Mouse (Mus musculus): ENCODE data around the gene Slc34a2.

Slc34a2 gene

DNA sequence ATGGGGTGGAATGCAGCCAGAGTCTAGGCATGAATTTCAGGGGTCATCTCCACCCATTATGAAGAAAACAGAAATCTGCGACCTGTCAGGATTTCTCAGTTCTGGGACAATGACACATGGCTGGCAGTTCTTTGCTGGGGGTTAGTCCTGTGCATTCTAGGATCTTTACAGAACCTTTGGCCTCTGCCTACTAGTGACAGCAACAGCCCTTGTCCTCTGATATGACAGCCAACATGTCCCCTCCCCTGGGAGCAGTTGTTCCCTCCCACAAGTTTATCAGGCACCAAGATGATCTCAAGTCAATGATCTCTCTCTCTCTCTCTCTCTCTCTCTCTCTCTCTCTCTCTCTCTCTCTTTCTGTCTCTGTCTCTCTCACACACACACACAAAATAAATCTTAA is 6.5 kb upstream of the Slc34a2 start:
- DNase-seq = no peak

DNA sequence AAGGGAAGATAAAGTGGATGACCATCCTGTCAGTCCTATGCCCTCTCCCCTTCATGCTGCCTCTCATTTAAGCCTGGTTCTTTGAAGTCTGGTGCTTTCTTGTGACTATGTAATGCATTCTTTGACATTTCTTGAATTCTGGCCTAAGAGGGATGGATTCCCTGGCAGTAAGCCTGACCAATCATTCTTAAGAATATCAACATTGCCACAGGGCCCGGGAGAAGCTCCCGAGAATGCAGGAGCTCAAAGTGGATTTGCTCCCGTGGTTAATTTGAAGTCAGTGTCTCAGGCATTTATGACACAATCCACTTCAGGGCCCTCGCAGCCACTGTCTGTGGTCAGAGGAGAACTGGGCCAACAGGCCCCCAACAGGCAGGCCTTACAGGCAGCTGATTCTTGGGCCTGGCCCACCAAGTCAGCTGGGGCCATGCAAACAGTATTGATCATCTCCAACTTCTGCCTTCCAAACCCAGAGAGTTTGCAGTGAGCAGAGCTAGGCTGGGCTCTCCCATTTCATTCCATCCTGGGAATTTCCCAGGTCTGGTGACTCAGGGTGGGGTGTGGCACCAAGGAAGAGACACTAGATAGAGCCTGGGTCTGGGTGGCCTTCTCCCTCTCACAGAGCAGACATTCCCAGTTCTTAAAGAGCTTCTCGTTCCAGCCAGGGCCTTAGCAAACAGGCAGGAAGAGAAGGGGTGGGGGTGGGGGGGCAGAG is 4.3 kb downstream of the Slc34a2 start:
- DNase-seq = no peak

DNA sequence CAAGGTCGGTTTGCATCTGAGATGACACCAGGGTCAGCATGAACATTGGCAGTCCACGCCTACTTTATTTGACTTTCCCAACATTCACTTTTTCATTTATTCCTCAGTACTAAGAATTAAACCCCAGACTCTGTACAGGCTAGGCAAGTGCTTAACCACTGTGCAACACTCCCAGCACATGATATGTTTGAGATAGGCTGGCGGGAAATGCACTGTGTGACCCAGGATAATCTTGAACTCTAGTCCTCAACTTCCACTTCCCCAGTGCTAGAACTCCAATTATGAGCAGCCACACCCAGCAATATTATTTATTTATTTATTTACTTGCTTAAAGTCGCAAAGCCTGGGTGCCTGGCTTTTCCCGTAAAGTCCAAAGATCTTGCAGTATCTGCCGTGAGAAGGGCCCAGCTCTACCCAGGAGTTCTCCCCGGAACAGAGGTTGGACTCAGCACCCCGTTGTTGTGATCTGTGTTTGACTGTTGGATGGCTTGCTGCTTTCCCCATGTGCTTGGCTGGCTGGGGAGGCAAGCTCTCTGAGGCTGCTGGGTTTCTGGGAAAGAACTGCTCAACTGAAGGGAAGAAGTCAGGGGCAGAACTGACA is 5.0 kb downstream of the Slc34a2 start:
- no peak for DNase-seq

DNA sequence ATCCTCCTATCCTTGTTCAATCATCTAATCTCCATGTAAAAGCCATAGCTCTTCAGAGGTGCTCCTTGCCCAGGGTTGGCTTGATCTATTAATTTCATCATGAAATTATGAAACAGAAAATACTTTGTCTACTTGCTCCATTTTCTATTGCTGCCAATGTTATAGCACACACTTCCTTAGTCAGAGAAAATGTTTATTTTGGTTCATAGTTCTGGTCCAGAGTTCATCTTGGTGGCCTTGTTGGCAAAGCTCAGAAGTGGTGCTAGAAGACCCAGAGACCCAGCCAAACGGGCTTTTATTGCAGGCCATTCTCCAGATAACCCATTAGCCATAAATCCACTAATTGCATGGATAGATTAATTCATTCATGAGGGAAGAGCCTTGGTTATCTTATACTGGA is 5.8 kb downstream of the Slc34a2 start:
- no peak for DNase-seq

DNA sequence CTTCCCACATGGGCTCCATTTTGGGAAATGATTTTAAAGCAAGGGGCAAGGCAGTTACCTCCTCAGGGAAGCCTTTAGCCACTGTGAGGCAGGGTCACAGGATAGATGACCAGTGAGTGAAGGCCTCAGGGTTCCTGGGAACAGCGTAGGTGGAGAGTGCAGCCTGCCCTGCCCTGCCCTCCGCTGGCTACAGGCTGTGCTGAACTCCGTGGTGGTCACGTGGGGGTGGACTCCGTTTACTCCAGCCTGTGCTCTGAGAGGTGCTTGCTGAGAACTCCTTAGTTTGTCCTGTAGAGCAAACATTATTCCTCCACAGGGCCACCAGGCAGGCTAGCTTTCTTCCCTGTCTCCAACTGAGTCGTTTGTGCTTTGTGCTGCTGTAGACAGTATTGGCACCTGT is 10.1 kb downstream of the Slc34a2 start:
- no peak for DNase-seq

DNA sequence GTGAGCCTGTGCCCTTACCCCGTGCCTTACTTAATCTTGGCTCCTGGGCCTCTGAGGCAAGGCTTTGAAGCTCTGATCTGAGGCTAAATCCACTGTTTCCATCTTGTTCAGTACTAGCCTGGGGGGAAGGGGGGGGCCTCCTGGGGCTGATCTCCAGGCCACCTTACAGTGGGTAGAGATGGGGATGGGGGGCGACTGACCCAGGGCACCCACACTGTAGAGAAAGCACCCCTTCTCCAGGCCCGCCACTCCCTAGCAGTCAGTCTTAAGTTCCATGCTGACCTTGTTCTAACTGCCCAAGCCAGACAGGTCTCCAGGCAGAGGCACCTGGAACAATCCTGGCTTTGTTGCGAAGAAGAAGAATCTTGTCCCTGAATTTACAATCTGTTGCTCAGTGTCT is 10.7 kb downstream of the Slc34a2 start:
- DNase-seq = no peak

DNA sequence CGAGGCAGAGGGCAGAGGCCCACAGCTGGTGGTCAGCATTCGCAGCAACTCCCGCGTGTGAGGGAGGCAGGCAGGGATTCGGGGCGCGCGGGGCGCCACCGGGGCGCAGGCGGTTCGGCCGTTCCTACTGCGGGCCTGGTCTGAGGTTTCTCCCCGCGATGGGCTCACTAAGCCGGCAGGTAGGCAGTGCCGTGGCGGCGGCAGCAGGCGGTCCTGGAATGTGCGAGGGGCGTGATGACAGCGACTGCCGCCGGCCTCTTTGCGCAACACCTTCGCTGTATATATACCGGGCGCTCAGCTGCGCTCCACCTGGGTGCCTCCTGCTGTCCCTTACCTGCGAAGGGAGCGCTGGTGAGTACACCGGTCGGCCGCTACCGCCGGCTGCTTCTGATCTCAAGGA is 11.2 kb downstream of the Slc34a2 start:
- no peak for DNase-seq

DNA sequence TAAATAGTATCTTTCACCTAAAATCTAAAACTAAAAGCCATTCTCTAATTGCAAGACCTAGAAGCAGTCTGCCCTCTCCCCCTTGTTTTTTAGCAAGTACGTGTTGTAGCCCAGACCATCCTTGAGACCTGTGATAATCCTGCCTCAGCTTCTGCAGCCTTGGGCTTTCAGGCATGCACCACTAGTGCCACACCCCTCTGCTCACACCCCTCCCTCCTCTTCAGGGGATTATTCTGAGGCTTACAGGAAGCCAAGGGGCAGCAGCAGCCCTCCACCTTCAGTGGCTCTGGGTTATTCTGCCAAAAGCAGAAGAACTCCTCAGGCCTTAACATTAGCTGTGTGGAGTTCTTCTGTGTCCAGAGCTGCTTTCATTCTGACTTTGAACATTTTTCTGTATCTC is 13.1 kb downstream of the Slc34a2 start:
- DNase-seq = no peak

DNA sequence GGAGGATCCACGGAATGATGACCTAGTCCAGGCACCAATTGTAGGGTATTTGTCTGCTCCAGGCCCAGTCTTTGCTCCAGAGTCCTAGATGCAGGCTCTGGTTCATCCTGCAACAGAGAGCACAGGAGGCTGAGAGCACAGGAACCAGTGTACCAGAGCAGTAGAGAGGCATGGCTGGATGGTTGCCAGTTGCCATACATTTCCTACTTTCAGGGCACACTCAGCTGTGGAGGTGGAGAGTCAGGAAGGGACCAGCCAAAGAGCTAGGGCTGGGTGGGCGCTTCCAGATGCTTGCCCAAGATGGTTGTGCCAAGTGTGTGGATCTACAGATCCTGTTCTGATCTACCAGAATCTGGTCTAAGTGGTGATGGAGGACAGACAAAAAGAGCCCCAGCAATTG is 15.4 kb downstream of the Slc34a2 start:
- DNase-seq = no peak

DNA sequence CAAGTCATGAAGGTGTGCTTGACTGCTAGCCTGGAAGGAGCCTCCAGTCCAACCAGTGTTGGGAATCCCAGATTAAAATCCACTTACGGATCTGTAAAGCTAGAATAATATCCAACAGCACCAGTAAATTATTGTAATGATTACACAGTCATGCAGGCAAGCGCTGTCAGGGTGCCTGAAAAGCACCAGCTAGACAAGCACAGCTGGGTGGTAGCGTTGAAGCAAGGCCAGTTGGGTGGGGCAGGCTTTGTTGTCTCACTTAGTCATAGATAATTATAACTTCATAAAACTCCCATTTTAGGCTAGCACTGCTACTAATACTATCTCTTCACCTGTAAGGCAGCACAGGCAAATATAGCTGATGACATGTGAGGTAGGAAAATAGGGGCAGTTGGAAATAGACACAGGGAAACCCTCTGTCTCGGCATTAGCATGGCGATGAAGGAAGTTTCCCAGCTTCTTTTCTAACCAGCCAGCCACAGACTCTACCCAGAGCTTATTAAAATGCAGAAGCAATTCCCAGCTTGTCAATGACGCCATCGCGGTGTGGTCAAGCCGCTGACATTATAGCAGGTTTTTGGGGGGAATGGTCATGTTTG is 23.8 kb downstream of the Slc34a2 start:
- DNase-seq = no peak

DNA sequence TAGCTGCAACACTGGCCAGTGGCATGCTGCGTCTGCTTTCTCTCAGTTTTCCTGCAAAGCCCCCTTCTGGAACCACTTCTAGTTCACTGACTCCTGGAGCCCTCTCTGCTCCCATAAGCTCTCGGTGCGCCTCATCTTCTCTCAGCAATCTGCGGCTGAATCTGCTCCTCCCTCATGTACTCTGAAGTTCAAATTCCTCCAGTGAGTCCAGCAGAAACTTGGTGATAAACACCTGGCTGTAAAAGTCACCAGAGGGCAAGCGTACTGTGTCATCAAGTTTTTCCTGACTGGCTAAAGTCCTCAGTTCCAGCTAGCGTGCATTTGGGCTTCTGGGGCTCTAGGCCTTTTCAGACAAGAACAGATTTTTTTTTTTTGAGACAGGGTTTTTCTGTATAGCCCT is 36.7 kb downstream of the Slc34a2 start:
- no peak for DNase-seq

DNA sequence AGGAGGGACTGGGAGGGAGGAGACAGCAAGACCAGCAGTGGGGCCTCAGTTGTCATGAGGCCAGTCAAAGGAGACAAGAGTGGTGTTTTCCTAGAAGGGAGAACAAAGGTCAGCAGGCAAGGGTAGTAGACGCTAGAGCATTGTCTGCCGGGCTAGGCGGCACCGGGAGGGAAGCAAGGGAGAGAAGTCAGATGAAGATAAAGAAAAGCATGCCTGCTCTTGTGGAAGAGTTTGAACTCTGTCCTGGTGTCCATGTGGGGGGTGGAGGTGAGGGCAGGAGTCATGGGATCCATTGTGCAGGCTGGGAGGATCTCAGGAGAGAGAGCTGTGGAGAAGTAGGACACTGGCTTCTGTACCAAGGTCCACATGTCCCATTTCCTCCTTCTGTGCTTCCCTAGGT is 40.6 kb downstream of the Slc34a2 start:
- DNase-seq = no peak

DNA sequence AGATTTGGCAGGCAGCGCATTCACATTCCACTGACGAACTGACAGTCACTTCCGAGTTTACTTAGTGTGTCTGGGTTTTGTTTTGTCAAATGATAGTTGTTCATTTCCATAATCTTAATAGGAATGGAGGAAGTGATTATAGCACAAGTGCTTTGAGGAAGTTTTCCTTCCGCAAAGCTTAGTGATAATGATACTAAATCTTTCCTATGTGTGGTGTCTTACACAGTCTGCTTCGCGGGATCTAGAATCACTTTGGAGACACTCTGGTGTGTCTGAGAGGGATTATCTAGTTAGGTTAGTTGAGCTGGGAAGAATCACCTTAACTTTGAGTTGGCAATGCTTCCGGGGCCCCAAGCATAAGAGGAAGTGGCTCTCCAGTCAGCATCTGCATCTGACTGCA is 49.6 kb downstream of the Slc34a2 start:
- DNase-seq = no peak

DNA sequence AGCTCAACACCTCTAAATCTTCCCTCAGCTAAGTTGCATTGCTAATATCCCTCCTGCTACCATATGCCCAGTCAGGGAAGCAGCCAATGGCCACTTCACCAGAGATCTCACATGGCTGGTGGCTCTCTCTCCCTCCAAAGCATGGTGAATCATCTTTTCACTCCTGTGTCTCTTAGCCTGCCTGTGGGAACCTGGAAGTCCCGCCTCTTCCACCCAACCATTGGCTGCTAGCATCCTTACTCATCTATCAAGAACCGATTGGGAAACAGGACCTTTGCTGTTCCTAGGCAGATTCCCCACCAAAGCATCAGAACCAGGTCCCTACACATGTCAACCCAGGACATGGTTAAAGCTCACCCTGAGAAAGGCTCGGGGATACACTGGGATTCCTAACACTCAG is 53.5 kb downstream of the Slc34a2 start:
- DNase-seq = no peak

DNA sequence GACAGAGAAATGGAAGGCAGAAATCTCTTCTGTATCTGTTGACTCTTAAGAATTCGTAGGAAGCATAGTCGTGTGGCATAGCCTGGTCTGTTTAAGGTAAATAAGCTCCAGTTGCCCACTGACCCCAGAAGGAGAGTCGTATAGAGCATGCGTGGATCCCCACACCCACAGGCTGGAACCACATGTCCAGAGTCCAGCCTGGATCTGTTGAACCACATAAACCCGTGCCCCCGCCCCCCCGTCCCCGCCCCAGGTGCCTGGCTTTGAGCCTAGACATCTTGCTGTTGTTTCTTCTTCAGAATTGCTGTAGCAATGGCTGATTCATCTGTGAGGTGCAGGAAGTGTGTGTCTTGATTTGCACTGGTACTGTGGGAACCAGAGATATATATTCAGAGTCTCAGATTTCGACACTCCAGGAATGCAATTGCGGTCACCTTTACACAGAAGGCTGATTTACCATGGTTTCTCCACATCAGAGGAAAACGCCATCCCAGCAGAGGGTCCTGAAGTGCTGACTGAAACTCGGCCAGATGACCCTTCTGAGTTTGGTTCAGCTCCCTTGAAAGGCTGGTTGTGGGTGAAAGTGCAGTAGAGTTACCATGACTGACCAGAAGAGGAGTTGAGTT is 64.1 kb downstream of the Slc34a2 start:
- DNase-seq = no peak

DNA sequence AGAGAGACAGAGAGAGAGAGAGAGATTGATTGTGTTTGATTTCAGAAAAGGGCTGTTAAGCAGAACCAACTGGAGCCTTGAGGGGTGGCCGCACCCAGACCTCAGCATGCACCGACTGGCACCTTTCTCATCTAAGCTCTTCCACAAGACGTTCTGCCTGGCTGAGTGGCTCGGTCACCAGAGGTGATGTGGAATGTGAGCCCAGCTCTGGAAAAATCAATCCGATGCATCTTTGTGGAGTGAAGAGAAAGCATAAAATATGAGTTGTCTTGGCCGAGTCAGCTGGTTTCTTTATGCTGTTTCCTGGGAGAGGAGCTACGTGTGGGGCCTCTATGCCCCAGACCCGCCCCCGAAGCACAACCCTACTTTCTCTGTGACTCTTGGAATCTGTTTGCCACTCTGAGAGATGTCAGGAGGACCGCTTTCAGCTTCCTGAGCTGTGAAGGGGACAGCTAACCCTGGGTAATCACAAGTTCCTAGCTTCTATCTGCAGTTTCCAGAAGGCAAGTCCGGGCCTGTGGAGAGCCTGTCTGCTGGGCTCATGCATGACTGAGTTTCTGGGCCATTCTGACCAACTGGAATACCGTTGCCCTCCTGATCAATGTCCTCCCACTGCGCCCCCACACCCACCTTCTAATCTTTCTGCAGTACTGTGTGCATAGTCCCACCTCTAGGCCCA is 66.4 kb downstream of the Slc34a2 start:
- no peak for DNase-seq

DNA sequence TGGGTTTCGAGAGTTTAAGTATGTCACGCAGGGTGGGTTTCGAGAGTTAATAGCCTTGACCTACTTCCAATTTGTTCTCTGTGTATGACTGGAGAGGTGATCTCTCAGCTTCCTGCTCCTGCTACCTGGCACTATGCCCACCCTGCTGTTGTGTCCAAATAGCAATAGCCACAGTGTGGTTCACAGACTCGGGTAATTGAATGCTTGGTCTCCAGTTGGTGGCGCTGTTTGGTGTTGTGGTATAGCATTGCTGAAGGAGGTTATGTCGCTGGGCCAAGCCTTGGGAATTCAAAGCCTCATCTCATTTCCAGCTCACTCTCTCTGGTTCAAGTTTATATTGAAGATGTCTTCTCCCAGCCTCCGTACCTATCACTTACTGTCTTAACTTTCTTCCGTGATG is 67.8 kb downstream of the Slc34a2 start:
- no peak for DNase-seq

DNA sequence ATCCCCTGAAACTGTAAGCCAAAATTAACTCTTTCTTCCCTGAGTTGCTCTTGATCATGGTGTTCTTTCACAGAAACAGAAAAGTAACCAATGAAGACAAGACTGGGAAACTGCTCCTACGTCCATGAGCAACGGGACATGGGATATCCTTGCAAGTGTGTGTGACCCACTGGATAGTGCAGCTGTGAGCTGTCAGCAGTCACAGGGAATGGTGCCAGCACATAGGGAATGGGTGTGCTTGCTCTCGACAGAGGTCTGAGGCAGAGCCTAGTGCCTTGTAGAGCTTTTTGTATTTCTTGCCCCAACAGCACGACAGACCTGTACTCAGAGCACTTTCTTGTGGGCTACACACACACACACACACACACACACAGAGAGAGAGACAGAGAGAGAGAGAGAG is 68.2 kb downstream of the Slc34a2 start:
- no peak for DNase-seq

DNA sequence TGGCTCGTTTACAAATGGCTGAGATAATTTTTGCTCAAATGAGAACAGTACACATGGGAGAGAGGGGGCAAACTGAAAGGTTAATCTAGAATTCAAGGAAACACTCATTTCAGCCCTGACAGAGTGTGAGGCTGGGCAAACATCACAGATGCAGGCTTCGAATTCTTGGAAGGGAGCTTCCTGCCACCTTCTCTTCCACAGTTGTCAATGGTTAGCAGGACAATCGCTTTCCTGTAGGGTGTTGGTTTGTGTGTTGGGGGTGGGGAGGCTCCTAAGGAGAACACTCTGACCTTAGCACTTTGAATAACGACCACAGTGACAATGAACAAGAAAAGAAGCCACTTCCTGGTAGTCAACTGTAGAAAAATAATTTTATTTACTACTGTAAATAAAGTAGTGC is 68.8 kb downstream of the Slc34a2 start:
- no peak for DNase-seq

DNA sequence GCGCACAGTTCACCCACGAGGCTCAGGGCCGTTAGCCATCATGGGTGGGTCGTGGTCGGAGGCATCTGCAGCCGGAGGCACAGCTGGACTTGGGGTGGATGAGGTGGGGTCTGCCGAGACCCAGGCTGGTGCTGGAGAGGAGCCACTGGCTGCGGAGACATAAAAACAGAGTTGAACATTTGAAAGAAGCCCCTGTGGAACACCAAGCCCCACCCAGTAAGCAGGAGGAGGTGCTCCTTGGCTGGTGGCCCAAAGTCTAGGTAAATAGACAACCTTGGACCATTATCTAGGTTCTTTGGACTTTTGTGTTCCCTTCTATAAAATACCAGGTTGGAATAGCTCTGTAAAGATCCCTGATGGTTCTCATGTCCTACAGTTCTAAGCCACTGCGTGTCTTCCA is 70.1 kb downstream of the Slc34a2 start:
- DNase-seq = no peak

DNA sequence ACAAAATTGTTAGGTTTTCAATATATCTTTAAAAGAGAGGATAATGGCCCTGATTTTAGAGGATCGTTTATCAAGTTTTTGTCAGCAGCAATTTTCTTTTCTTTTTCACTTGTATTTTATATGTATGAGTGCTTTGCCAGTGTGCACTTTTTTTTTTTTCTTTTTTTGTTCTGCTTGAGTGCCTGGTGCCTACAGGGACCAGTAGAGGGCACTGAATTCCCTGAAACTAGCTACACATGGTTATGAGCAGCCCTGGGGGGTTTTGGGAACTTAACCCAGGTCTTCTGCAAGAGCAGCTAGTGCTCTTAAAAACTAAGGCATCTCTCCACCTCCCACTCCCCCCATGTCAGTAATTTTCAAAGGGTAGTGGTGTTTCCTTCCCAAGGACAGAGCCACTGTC is 70.8 kb downstream of the Slc34a2 start:
- DNase-seq = no peak

DNA sequence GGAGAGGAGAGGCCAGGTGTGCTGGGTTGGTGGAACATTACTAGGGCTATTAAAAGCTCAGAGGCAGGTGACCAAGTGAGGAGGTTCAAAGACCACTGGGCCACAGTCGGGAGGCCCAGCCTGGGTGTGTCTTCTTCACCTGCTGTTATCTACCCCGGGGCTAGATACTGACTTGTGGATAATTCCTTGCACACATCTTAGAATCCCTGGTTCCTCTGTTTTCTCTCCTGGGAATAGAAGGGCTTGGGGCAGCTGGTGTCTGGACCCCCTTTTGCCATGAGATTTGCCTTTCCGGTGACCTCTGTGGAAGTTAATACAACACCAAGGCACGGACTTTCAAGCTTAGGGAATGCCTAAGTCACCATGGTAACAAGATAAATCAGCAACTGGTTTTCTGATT is 72.3 kb downstream of the Slc34a2 start:
- no peak for DNase-seq

DNA sequence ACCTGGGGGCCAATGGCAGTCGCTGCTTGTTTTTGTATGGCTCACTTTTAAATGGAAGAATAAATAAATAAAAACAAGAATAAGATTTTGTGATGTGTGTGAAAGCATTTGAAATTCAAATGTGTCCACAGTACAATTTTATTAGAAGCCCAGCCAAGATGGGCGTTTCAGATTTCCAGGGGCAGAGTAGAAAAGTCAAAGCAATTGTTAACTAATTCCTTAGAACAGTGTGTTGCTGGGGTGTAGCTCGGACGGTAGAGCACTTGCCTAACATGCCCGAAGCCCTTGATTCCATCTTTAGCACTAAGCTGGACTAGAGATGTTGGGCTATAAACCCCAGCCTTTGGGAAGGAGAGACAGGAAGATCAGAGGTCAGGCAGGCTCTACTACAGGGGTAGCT is 73.2 kb downstream of the Slc34a2 start:
- no peak for DNase-seq

DNA sequence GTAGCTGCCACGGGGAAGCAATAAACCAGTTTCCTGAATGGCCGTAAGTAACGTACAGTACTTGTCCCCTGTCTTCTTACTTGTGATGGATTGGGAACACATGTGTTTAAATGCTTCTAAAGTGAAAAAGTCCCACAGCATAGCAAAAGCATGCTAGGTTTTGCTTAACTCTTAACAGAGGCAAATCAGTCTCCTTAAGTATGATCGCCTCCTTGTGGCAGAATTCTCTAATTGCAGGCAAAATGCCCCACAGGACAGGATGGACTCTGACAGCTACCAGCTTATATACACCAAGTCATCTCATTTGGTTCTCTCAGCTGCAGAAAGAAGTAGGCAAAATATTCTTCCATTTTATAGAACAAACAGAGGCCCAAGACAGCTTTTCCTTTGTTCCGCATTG is 75.1 kb downstream of the Slc34a2 start:
- DNase-seq = no peak
